Mouse (Mus musculus): ENCODE measurements around the gene Vasn. TPM values are rescaled to one million over a fixed set of nuclear protein-coding genes. Genes with fewer than 3 reads are reported as not detected.
"Not testable (repeated sequence)": the region's sequence is repeated elsewhere in the genome, so short reads cannot be mapped to it uniquely, and the experiment has no call there.

The Vasn gene
- total RNA-seq, 2 experiments from 2014 or later = 9.2 to 11.0 TPM

DNA sequence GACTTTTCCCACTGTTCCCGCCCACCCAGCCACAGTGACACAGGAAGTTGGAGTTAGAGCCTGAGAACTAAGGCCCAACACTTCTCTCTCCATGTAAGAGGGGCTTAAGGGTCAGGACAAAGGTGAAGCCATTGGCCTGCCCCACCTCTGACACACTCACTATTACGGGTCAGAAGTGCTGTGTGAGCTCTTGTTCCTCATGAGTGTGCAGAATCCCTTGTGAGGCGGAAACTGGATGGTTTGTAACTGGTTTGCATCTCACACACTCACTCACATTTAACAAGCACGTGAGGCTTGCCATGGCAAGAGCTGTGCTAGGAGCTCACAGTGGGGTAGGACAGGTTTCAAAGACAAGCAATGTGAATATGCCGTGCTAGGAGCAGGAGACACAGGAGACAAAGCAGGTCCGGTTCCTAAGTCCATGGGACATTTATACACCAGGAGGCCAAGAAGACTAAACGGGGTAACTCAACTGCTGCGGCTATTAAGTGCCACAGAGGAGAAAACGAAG, 16.9 kb downstream of the Vasn start:
- intact Hi-C loops (cut with DNase I) = no loop called here
- DNase-seq = no peak

- intact Hi-C loops (cut with DNase I) = no loop called here
- peak in 1 of 2 experiments; percentile 37 for DNase-seq
These were observed 19.1 kb downstream of the Vasn start for GRCm38 (mm10) chr16:4658781-4659245.

DNA sequence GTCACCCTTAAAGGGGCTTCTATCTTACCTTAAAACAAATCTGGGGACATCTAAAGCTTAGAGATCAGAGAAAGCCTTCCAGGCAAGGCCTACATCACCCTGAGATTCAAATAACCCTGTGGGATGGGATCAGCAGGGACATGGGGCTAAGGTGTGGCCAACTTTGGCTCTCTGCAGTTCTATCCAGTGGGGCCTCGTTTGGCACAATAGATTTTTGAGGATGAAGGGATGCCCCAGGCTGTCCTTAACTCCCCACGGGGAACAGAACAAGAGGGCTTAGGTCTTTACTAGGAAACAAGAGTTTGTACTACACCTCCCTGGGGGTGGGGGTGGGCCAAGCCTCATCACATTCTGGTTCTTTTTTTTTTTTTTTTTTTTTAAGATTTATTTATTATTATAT, 19.6 kb downstream of the Vasn start:
- no peak for DNase-seq
- intact Hi-C loops (cut with DNase I) = no loop called here

DNA sequence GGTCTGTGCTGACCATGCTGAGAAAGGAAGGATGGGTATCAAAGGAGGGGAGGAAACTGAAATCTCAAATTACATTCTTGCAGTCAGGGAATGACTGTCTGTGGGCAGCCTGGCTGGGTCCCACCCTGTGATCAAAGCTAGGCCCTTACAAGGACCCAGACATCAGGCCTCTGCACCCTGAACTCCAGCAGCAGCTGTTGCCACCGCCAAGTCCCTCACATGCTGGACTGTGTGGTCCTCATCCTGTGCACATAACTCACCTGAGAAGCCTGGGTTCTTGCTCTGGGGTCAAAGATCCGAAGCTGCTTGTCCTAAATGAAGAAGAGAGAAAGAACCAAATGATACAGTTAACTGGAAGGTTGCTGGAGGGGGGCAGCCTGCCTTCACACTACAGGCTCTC, 21.9 kb downstream of the Vasn start:
- intact Hi-C loops (cut with DNase I) = no loop called here
- DNase-seq = no peak

GRCm38 (mm10) chr16:4663806-4664205, 24.1 kb downstream of the Vasn start:
- DNase-seq = no peak
- intact Hi-C loops (cut with DNase I) = no loop called here

GRCm38 (mm10) chr16:4665726-4666125, 26.0 kb downstream of the Vasn start:
- no peak for DNase-seq
- intact Hi-C loops (cut with DNase I) = loop anchor here (5.0 kb wide), 3 partner anchors 98 to 363 kb away; partner anchors contain the start of gene Cdip1

DNA sequence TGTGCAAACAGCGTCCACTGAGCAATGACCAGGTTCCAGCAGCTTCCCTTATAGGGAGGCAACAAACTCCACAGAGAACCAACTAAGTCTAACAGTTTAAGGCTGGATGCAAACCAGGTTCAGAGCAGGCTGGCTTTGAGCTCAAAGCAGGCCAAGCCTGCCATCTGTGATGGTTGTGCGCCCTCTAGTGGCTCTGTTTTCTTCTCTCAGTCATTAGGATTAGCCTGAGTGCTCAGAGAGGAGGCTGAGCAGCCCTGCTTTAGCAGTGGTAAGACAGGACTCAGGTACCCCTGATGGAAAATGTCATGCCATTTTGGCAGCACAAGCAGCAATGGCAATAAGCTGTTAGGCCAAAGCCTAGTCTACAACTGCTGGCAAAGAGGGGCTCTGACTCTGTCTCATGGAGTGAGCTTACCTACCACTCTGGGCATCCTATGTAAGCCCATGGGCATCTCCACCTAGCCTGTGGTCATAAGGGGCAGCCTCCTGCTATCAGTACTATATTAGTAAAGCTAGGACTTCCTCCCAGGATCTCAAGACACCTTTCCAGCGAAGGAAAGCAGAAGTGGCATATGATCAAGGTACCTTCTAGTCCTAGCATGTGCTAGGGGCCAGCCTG, 27.6 kb downstream of the Vasn start:
- intact Hi-C loops (cut with DNase I) = loop anchor here (1.0 to 5.0 kb wide), 4 partner anchors 37 to 365 kb away; partner anchors contain the start of gene Cdip1
- peak; percentile 86 to 87 for DNase-seq

- intact Hi-C loops (cut with DNase I) = no loop called here
- DNase-seq = no peak
These were observed 30.6 kb downstream of the Vasn start for GRCm38 (mm10) chr16:4670317-4670716.

- DNase-seq = no peak
- intact Hi-C loops (cut with DNase I) = no loop called here
These were observed 34.4 kb downstream of the Vasn start for GRCm38 (mm10) chr16:4674091-4674490.

DNA sequence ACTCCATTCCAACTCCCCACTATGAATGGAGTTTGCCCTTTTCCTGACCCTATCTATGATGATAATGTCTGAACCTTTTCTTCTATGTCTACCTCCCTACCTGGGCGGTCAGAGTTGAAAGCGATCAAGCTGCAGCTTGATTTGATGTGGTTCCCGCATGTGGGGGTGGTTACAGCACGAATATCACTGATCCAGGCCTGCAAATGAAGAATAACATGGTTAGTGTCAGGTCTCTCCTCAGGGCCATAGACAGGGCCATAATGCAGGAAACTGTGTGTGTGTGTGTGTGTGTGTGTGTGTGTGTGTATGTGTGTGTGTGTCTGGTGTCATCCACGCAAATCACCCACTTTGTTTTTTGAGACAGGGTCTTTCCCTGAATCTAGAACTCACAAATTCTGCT, 37.1 kb downstream of the Vasn start:
- DNase-seq = no peak
- intact Hi-C loops (cut with DNase I) = loop anchor here (5.0 kb wide), 1 partner anchor 115 kb away; no protein-coding TSS in a partner anchor

- intact Hi-C loops (cut with DNase I) = loop anchor here (2.0 to 5.0 kb wide), 2 partner anchors 113 to 116 kb away; partner anchors contain the start of gene Cdip1
These were observed 38.3 kb downstream of the Vasn start for GRCm38 (mm10) chr16:4678080-4678479.

DNA sequence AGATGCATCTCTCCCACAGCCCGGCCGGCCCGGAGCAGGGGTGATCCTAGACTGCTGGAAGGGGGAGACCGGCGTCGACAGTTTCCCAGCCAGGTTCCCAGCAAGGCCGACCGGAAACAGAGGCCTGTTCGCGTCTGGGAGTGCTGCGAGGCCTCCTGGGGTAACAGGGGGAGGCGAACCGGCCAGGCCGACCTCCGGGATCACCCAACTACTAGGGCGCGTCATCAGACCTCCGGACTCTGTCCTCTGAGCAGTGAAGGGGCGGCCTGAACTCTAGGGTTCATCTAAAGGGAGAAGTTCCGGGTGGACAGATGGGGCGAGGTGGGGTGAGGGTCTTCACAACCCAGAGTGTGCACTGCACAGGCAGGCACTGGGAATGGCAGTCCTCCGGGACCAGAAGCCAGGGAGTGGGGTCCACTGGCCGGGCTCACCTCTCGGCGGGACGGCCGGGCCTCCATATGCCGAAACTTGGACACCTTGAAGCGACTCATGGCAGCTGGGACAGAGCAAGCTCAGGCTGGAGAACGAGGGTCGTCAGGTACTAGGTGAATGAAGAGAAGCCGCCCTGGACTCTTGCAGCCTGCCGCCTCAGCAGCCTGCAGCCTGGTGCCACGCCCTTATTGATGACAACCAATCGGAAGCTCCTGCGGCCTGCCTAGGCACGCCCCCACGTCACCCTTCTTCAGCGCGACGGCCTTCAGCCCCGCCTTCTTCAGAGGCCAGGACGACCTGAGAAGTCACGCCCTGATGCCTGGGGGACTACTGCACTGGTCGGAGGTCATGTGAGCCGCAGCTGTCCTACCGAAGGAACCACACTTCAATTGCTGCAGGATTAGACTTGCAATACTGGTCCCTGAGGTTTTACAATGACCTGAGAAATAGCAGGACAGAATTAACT, 39.6 kb downstream of the Vasn start, which contains the start of gene Coro7:
TSS of gene Coro7 (minus strand) at position 657 of the 898 bp plus-strand sequence.
- intact Hi-C loops (cut with DNase I) = loop anchor here (2.0 to 5.0 kb wide), 3 partner anchors 111 to 183 kb away; partner anchors contain the start of gene Cdip1
- DNase-seq = peak; percentile 86 to 87

More at GRCm38 (mm10) chr16:4678080-4678479, 38.3 kb downstream of the Vasn start:
- no peak for DNase-seq

DNA sequence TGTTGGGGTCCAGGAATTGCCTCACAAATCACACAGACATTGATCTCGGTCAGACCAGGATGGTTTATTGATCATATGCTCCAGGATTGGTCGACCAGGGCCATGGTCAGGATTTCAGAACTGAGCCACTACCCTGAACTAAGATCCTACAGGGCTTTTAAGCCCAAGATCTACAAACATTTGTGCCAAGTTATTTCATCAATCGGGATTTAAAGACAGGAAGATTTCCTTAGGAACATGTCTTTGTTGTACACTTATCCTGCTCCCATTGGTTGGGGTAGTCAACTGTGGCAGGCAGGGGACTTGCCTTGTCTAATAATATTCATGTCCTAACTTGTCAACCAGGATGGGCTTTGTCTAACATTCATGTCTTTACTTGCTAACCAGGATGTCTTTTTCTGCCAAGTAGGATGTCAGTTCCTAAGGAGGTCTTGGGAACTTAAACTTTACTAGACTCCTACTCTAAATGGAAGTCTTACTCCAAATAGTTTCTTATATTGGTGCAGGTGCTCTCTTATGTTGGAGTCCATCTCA, 41.2 kb downstream of the Vasn start:
- DNase-seq = not testable (repeated sequence)
- intact Hi-C loops (cut with DNase I) = loop anchor here (5.0 kb wide), 1 partner anchor 181 kb away; no protein-coding TSS in a partner anchor

- intact Hi-C loops (cut with DNase I) = loop anchor here (5.0 kb wide), 1 partner anchor 180 kb away; no protein-coding TSS in a partner anchor
- no peak for DNase-seq
These were observed 43.0 kb downstream of the Vasn start for GRCm38 (mm10) chr16:4682628-4683179.

- DNase-seq = no peak
- intact Hi-C loops (cut with DNase I) = loop anchor here (5.0 kb wide), 1 partner anchor 179 kb away; no protein-coding TSS in a partner anchor
These were observed 43.4 kb downstream of the Vasn start for GRCm38 (mm10) chr16:4683193-4683580.

DNA sequence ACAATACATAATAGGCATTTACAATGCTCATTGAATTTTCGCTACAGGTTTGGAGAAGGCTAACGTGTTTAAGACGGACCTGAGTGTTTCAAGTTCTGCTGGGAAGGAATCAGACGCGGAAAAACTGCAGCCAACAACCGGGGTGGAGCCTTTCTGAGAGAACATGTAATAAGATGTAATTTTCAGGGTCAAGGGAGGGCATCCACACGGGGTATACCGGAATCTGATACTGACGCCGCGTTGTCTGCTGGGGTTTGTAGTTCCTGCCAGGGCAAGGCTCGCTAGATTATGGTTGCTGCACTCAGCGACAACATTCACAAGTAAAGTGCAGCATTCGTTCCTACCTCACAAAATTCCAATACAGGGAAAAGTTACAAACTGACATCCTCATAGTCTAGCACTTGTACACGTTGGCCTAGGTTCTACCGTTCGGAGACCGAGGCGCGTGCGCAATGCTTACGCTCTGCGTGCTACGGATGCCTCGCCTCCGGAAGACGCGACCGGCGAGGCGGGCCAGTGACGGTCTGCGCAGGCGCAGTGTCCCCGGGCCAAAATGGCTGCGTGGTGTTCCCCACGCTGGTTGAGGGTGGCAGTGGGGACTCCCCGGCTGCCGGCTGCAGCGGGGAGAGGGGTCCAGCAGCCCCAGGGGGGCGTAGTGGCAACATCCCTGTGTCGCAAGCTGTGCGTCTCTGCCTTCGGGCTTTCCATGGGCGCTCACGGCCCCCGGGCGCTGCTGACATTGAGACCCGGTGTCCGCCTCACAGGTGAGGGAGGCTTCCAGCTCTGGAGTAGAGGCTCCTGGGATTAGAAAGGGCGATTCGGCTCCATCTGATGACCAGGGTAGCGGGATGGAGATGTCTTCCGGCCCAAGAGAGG, 44.1 kb downstream of the Vasn start:
- intact Hi-C loops (cut with DNase I) = loop anchor here (5.0 kb wide), 1 partner anchor 178 kb away; no protein-coding TSS in a partner anchor
- peak; percentile 97 to 98 for DNase-seq

GRCm38 (mm10) chr16:4684457-4684791, 44.7 kb downstream of the Vasn start:
- intact Hi-C loops (cut with DNase I) = loop anchor here (5.0 kb wide), 1 partner anchor 178 kb away; no protein-coding TSS in a partner anchor
- DNase-seq = no peak

DNA sequence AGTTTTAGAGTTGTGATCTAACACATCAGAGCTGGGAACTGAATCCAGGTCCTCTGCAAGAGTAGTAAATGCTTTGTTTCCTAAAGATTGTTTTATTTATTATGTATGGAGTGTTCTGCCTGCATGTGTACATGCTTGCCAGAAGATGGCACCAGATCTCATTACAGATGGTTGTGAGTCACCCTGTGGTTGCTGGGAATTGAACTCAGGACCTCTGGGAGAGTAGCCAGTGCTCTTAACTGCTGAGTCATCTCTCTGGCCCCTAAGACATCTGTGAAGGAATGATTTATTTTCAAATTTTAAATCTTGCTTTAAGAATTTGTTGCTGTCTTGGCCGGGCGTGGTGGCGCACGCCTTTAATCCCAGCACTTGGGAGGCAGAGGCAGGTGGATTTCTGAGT, 49.6 kb downstream of the Vasn start:
- intact Hi-C loops (cut with DNase I) = not testable (repeated sequence)

More for the DNA sequence above, 49.6 kb downstream of the Vasn start:
- not testable (repeated sequence) for DNase-seq
